Mouse (Mus musculus) liver, embryonic 14.5 days (tissue): ENCODE measurements around the gene Gm8882.
"Not testable (repeated sequence)": the region's sequence is repeated elsewhere in the genome, so short reads cannot be mapped to it uniquely, and the experiment has no call there.

Source experiments
- CTCF ChIP-seq: IDR thresholded peaks from 2 replicates; pipeline ENCODE4 v1.5.1; 2016; ENCODE audit warnings: antibody characterized with exemption, low read depth, control low read depth
- EP300 ChIP-seq: IDR thresholded peaks from 2 replicates; pipeline ENCODE4 v1.6.1; 2016; ENCODE audit warnings: antibody characterized with exemption, low read depth

DNA sequence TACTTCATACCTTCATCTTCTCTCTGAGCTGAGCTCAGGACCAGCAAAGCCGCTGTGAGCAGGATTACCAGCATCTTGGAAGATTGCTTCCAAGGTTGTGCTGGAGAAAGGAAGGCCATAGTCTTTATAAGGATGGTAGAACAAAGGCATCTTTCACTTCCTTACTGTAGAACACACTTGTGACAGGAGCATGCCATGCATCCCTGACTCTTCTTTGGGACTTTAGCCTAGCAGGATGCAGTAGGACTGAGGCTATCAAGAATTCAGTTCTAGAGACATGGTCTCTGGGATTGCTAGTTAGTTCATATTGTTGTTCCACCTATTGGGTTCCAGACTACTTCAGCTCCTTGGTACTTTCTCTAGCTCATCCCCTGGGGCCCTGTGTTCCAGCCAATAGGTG, at the start of gene Gm8882:
- not testable (repeated sequence) for TF ChIP-seq CTCF, EP300
